Mouse (Mus musculus): Measurements from ENCODE around the gene Gm16451. TPM values are rescaled to one million over a fixed set of nuclear protein-coding genes. Genes with fewer than 3 reads are reported as not detected.

The Gm16451 gene
- not detected in 2 replicates for polyA plus RNA-seq (2021; fragmentation: Nextera tagmentation)
- long read RNA-seq, experiment 1 = 0 reads
- long read RNA-seq, experiment 2 = 0 reads

DNA sequence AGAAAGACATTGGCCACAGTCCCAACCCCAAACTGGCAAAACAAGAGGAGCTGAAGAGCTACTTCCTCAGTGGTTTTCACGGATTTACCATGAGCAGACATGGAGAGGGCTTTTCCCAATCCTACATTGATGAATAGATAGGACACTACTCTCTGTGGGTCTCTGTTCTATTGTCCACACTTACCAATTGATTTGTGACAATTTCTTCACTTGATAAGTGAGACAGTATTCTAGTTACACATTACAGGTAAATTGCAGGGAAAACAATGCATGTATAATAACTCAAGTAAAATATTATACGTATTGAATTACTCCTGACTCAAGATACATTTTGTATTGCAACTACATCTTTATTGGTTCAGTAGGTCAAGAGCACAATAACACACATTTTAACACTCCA lies at the start of gene Gm16451:
TSS of gene Gm16451 (minus strand) at position 101 of the 400 bp plus-strand sequence.

DNA sequence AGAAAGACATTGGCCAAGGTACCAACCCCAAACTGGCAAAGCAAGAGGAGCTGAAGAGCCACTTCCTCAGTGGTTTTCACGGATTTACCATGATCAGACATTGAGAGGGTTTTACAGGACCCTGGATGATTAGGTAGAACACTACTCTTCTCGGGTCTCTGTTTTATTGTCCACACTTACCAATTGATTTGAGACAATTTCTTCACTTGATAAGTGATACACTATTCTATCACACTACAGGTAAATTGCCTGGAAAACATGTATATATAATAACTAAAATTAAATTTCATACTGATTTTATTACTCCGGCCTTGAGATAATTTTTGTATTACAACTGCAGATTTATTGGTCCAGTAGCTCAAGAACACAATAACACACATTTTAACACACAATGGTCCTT lies 45.9 kb upstream of the Gm16451 start, which contains the start of gene Vmn1r142:
TSS of gene Vmn1r142 (minus strand) at position 101 of the 400 bp plus-strand sequence.

DNA sequence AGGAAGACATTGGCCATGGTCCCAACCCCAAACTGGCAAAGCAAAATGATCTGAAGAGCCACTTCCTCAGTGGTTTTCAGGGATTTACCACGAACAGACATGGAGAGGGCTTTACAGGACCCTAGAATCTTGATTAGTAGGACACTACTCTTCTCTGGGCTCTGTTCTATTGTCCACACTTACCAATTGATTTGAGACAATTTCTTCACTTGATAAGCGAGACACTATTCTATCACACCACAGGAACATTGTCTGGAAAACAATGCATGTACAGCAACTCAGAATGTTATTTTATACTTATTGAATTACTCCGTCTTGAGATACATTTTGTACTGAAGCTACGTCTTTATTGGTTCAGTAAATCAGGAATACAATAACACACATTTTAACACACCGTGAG lies 16.6 kb upstream of the Gm16451 start, which contains the start of gene Gm10666:
TSS of gene Gm10666 (minus strand) at position 101 of the 400 bp plus-strand sequence.

DNA sequence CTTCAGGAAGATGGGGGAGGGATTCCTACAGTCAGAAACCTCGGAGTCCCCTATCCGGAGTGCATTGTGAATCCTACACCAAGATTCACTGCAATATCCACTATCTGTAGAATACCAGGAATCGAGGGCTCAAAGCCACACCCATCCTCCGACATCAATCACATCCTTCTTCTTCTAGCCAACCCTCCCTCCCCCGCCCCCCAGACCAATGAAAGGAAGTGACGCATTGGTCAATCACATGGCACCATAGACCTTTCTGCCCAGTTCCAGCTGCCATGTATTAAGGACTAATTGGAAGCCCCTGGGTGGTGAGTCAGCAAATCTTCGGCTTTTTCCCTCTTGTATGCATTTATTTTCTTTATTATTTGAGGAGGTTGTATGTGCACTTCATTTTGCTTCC lies 49.3 kb downstream of the Gm16451 start, which contains the start of gene Vmn1r139:
TSS of gene Vmn1r139 (plus strand) at position 301 of the 400 bp plus-strand sequence.

Other genes starting within 250 kb of the Gm16451 start
- not detected in 2 replicates for gene Gm5891, start 197.0 kb downstream of the Gm16451 start, polyA plus RNA-seq (2021; fragmentation: Nextera tagmentation)
- not detected in 2 replicates for gene Vmn1r137, start 123.7 kb downstream of the Gm16451 start, polyA plus RNA-seq (2021; fragmentation: Nextera tagmentation)
- not detected in 2 replicates for gene Vmn1r138, start 89.3 kb downstream of the Gm16451 start, polyA plus RNA-seq (2021; fragmentation: Nextera tagmentation)
- gene Gm6176, start 61.9 kb downstream of the Gm16451 start, polyA plus RNA-seq (2021; fragmentation: Nextera tagmentation) = not detected in 2 replicates
- gene Vmn1r139, start 49.2 kb downstream of the Gm16451 start, polyA plus RNA-seq (2021; fragmentation: Nextera tagmentation) = not detected in 2 replicates
- gene Gm10666, start 16.5 kb upstream of the Gm16451 start, polyA plus RNA-seq (2021; fragmentation: Nextera tagmentation) = not detected in 2 replicates
- gene Vmn1r142, start 45.8 kb upstream of the Gm16451 start, polyA plus RNA-seq (2021; fragmentation: Nextera tagmentation) = not detected in 2 replicates
- gene Vmn1r143, start 71.1 kb upstream of the Gm16451 start, polyA plus RNA-seq (2021; fragmentation: Nextera tagmentation) = not detected in 2 replicates
- gene Gm8653, start 83.0 kb upstream of the Gm16451 start, polyA plus RNA-seq (2021; fragmentation: Nextera tagmentation) = not detected in 2 replicates
- not detected in 2 replicates for gene Gm8453, start 111.2 kb upstream of the Gm16451 start, polyA plus RNA-seq (2021; fragmentation: Nextera tagmentation)
- not detected in 2 replicates for gene Gm4187, start 211.5 kb upstream of the Gm16451 start, polyA plus RNA-seq (2021; fragmentation: Nextera tagmentation)